Mouse (Mus musculus) heart, embryonic 12.5 days (tissue): ENCODE measurements at regions not wholly inside any gene's neighbourhood (a gene's known extent, or its start where the extent isn't known, plus 50 kb on each side); places are given as distances from the start of the nearest gene placed in this dataset.

ENCODE experiments used
- ATAC-seq: fragments of 200-750 bp; cut with Nextera tagmentation; 2 replicates; pipeline ENCODE4 v1.8.0; 2017; ENCODE audit warnings: moderate TSS enrichment, moderate library complexity; ENCODE audit not compliant: insufficient number of reproducible peaks, low FRiP score
- H3K27ac ChIP-seq: fragments of 300-500 bp; sonication (generic); 2 replicates; pipeline ENCODE4 v1.5.1; 2016; ENCODE audit warnings: mild to moderate bottlenecking, moderate library complexity; ENCODE audit not compliant: poor library complexity, severe bottlenecking
- H3K27me3 ChIP-seq: fragments of 300-500 bp; sonication (generic); replicated peaks from 2 replicates; pipeline ENCODE4 v1.6.1; 2016; ENCODE audit warnings: mild to moderate bottlenecking, moderate library complexity
- H3K36me3 ChIP-seq: fragments of 300-500 bp; sonication (generic); 2 replicates; pipeline ENCODE4 v1.6.1; 2016; ENCODE audit warnings: mild to moderate bottlenecking, moderate library complexity
- H3K4me1 ChIP-seq: fragments of 300-500 bp; sonication (generic); replicated peaks from 2 replicates; pipeline ENCODE4 v1.6.1; 2016; ENCODE audit warnings: mild to moderate bottlenecking
- H3K4me2 ChIP-seq: fragments of 300-500 bp; sonication (generic); 2 replicates; pipeline ENCODE4 v1.6.1; 2016; ENCODE audit warnings: mild to moderate bottlenecking, moderate library complexity
- H3K4me3 ChIP-seq: fragments of 300-500 bp; sonication (generic); 2 replicates; pipeline ENCODE4 v1.5.1; 2016; ENCODE audit warnings: mild to moderate bottlenecking
- H3K9ac ChIP-seq: fragments of 300-500 bp; sonication (generic); 2 replicates; pipeline ENCODE4 v1.6.1; 2016; ENCODE audit warnings: mild to moderate bottlenecking, moderate library complexity
- H3K9me3 ChIP-seq: fragments of 300-500 bp; sonication (generic); replicated peaks from 2 replicates; pipeline ENCODE4 v1.6.1; 2016; ENCODE audit warnings: mild to moderate bottlenecking, moderate library complexity
- WGBS: fragments of 180-500 bp; shearing (Covaris S2); methylation state at CpG from one replicate; pipeline ENCODE4 v1.1.7; 2016; 5-methylcytosine and 5-hydroxymethylcytosine counted together

GRCm38 (mm10) chr8:92064971-92065370, 263.1 kb upstream of the Irx3 start:
- 26% methylated on average over 4 of the region's 4 CpGs for WGBS
- no peak overlapping the region for H3K27ac ChIP-seq
- peaks cover 61% of the 10 kb centered on the region for H3K27me3 ChIP-seq
- no peaks in the 10 kb centered on the region; the same call in 1 of the 2 replicates for H3K9me3 ChIP-seq
- no peak overlapping the region for H3K9ac ChIP-seq
- no peak for ATAC-seq
- H3K36me3 ChIP-seq = no peaks in the 10 kb centered on the region
- no peak overlapping the region for H3K4me3 ChIP-seq
- H3K4me1 ChIP-seq = peaks cover 6% of the 10 kb centered on the region; the same call in 1 of the 2 replicates
- no peak overlapping the region for H3K4me2 ChIP-seq

- Histone ChIP-seq H3K27me3 (peaks cover 58% of the 10 kb centered on the region), H3K4me2 (no peak overlapping the region), H3K9ac (no peak overlapping the region), H3K4me1 (peaks cover 6% of the 10 kb centered on the region; the same call in 1 of the 2 replicates), H3K9me3 (no peaks in the 10 kb centered on the region; the same call in 1 of the 2 replicates), H3K36me3 (no peaks in the 10 kb centered on the region), H3K4me3 (no peak overlapping the region), H3K27ac (no peak overlapping the region)
- 27% methylated on average over 9 of the region's 9 CpGs for WGBS
- ATAC-seq = no peak
Measured at GRCm38 (mm10) chr8:92064175-92064821, 262.4 kb upstream of the Irx3 start.

GRCm38 (mm10) chr8:92063333-92063732, 261.5 kb upstream of the Irx3 start:
- no peak overlapping the region for H3K9ac ChIP-seq
- ATAC-seq = no peak
- H3K9me3 ChIP-seq = no peaks in the 10 kb centered on the region; the same call in 1 of the 2 replicates
- WGBS = 68% methylated on average over 4 of the region's 4 CpGs
- H3K27me3 ChIP-seq = peaks cover 55% of the 10 kb centered on the region
- H3K27ac ChIP-seq = no peak overlapping the region
- no peak overlapping the region for H3K4me3 ChIP-seq
- no peaks in the 10 kb centered on the region for H3K36me3 ChIP-seq
- H3K4me2 ChIP-seq = no peak overlapping the region
- peaks cover 6% of the 10 kb centered on the region; the same call in 1 of the 2 replicates for H3K4me1 ChIP-seq

GRCm38 (mm10) chr8:92059471-92059870, 257.6 kb upstream of the Irx3 start:
- Histone ChIP-seq H3K36me3 (no peaks in the 10 kb centered on the region), H3K9me3 (no peaks in the 10 kb centered on the region), H3K4me3 (no peak overlapping the region), H3K27ac (no peak overlapping the region), H3K9ac (no peak overlapping the region), H3K4me2 (no peak overlapping the region), H3K27me3 (peaks cover 40% of the 10 kb centered on the region), H3K4me1 (no peaks in the 10 kb centered on the region)
- ATAC-seq = no peak
- 85% methylated on average over 5 of the region's 5 CpGs for WGBS

GRCm38 (mm10) chr8:92058953-92059352, 257.1 kb upstream of the Irx3 start:
- Histone ChIP-seq H3K4me3 (no peak overlapping the region), H3K4me2 (no peak overlapping the region), H3K36me3 (no peaks in the 10 kb centered on the region), H3K9ac (no peak overlapping the region), H3K9me3 (no peaks in the 10 kb centered on the region), H3K27me3 (peaks cover 35% of the 10 kb centered on the region), H3K4me1 (no peaks in the 10 kb centered on the region), H3K27ac (no peak overlapping the region)
- WGBS = 67% methylated on average over 10 of the region's 10 CpGs
- ATAC-seq = no peak

GRCm38 (mm10) chr8:92057857-92058256, 256.0 kb upstream of the Irx3 start:
- H3K36me3 ChIP-seq = no peaks in the 10 kb centered on the region
- no peak overlapping the region for H3K27ac ChIP-seq
- H3K4me1 ChIP-seq = no peaks in the 10 kb centered on the region
- H3K27me3 ChIP-seq = peaks cover 29% of the 10 kb centered on the region
- no peak overlapping the region for H3K4me3 ChIP-seq
- H3K9me3 ChIP-seq = no peaks in the 10 kb centered on the region
- H3K9ac ChIP-seq = no peak overlapping the region
- 51% methylated on average over 8 of the region's 8 CpGs for WGBS
- no peak for ATAC-seq
- no peak overlapping the region for H3K4me2 ChIP-seq

- H3K27me3 ChIP-seq = peaks cover 18% of the 10 kb centered on the region
- ATAC-seq = no peak
- no peak overlapping the region for H3K9ac ChIP-seq
- no peak overlapping the region for H3K4me2 ChIP-seq
- no peak overlapping the region for H3K4me3 ChIP-seq
- 53% methylated on average over 4 of the region's 4 CpGs for WGBS
- H3K27ac ChIP-seq = no peak overlapping the region
- H3K4me1 ChIP-seq = no peaks in the 10 kb centered on the region
- no peaks in the 10 kb centered on the region for H3K9me3 ChIP-seq
- H3K36me3 ChIP-seq = no peaks in the 10 kb centered on the region
Measured at GRCm38 (mm10) chr8:92055590-92055989, 253.7 kb upstream of the Irx3 start.

GRCm38 (mm10) chr8:92044695-92045094, 242.8 kb upstream of the Irx3 start:
- peaks cover 8% of the 10 kb centered on the region; the same call in 1 of the 2 replicates for H3K9me3 ChIP-seq
- ATAC-seq = no peak
- no peak overlapping the region for H3K4me3 ChIP-seq
- H3K27ac ChIP-seq = no peak overlapping the region
- H3K4me2 ChIP-seq = no peak overlapping the region
- H3K36me3 ChIP-seq = no peaks in the 10 kb centered on the region
- H3K9ac ChIP-seq = no peak overlapping the region
- 69% methylated on average over 3 of the region's 3 CpGs for WGBS
- H3K4me1 ChIP-seq = no peaks in the 10 kb centered on the region
- peaks cover 14% of the 10 kb centered on the region for H3K27me3 ChIP-seq

- Histone ChIP-seq H3K27ac (no peak overlapping the region), H3K9ac (no peak overlapping the region), H3K9me3 (peaks cover 8% of the 10 kb centered on the region; the same call in 1 of the 2 replicates), H3K27me3 (peaks cover 12% of the 10 kb centered on the region), H3K4me2 (no peak overlapping the region), H3K4me1 (no peaks in the 10 kb centered on the region), H3K36me3 (no peaks in the 10 kb centered on the region), H3K4me3 (no peak overlapping the region)
- 19% methylated on average over 6 of the region's 6 CpGs for WGBS
- no peak for ATAC-seq
Measured at GRCm38 (mm10) chr8:92042951-92043350, 241.1 kb upstream of the Irx3 start.

GRCm38 (mm10) chr8:92029954-92030353, 228.1 kb upstream of the Irx3 start:
- no peak for ATAC-seq

GRCm38 (mm10) chr8:92029516-92029915, 227.6 kb upstream of the Irx3 start:
- peaks cover 54% of the 10 kb centered on the region for H3K27me3 ChIP-seq
- H3K4me3 ChIP-seq = no peak overlapping the region
- no peaks in the 10 kb centered on the region for H3K9me3 ChIP-seq
- no peak overlapping the region for H3K4me2 ChIP-seq
- H3K9ac ChIP-seq = no peak overlapping the region
- whole genome bisulfite sequencing = 33% methylated on average over 6 of the region's 6 CpGs
- H3K27ac ChIP-seq = no peak overlapping the region
- peaks cover 13% of the 10 kb centered on the region for H3K4me1 ChIP-seq
- no peak for ATAC-seq
- H3K36me3 ChIP-seq = no peaks in the 10 kb centered on the region

More at GRCm38 (mm10) chr8:92029954-92030353, 228.1 kb upstream of the Irx3 start:
- Histone ChIP-seq H3K27ac (no peak overlapping the region), H3K9ac (no peak overlapping the region), H3K4me3 (no peak overlapping the region), H3K27me3 (peaks cover 59% of the 10 kb centered on the region), H3K36me3 (no peaks in the 10 kb centered on the region), H3K4me1 (peaks cover 13% of the 10 kb centered on the region), H3K4me2 (no peak overlapping the region), H3K9me3 (no peaks in the 10 kb centered on the region)
- 52% methylated on average over 9 of the region's 9 CpGs for WGBS

GRCm38 (mm10) chr8:92028308-92028707, 226.4 kb upstream of the Irx3 start:
- no peaks in the 10 kb centered on the region for H3K36me3 ChIP-seq
- peaks cover 24% of the 10 kb centered on the region for H3K4me1 ChIP-seq
- H3K4me3 ChIP-seq = no peak overlapping the region
- ATAC-seq = no peak
- H3K27ac ChIP-seq = no peak overlapping the region
- no peak overlapping the region for H3K9ac ChIP-seq
- no peak overlapping the region for H3K4me2 ChIP-seq
- H3K27me3 ChIP-seq = peaks cover 55% of the 10 kb centered on the region
- no peaks in the 10 kb centered on the region for H3K9me3 ChIP-seq
- 4% methylated on average over 6 of the region's 6 CpGs for WGBS
